Mouse (Mus musculus) adrenal gland, adult 2 months (tissue): ENCODE measurements around the gene Rccd1. TPM values are rescaled to one million over a fixed set of nuclear protein-coding genes. Genes with fewer than 3 reads are reported as not detected.

Experiments
- DNase-seq: peaks from one replicate; pipeline ENCODE4 v3.0.0; 2021
- polyA plus RNA-seq: library from polyadenylated mRNA; depleted of rRNA; stranded (reverse); fragments of >200 nt; gene quantifications from 2 replicates; pipeline ENCODE4 v1.2.3, GENCODE M21; 2012
- total RNA-seq, 2 experiments: library from RNA; stranded (reverse); gene quantifications; 2 replicates each; pipeline ENCODE4 v1.2.3; 2021

Rccd1 gene
- total and polyA plus RNA-seq, 3 experiments, result 7.4 to 10.5 (median 9.0) TPM

DNA sequence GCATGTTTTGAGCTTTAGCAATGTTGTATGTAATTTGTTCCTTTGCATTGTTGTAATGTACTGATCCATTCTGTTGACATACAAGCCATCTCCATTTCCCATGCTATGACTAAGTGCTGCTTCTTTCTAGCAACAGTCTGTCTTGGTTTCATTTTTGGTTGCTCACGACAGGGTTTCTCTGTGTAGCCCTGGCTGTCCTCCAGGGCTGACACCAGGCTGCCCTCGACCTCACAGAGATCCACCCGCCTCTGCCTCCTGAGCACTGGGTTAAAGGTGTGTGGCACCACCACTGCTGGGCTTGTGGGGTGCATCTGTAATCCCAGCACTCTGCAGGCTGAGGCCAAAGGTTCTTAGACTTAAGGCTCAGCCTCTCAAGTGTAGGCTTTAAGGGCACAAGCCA, 24.7 kb downstream of the Rccd1 start:
- DNase-seq, result peak; percentile 42

DNA sequence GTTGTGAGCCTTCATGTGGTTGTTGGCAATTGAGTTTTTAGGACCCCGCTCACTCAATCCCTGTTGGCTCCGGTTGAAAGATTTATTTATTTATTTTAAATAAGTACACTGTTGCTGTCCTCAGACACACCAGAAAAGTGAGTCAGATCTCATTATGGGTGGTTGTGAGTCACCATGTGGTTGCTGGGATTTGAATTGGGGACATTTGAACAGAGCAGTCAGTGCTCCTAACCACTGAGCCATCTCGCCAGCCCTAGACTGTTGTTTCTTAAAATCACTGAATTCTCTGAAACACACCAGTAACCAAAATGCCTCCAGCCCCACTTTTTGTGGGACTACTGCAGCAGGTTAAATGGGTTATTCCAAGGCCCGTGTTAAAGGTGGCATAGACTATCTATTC, 25.5 kb downstream of the Rccd1 start:
- no peak for DNase-seq

DNA sequence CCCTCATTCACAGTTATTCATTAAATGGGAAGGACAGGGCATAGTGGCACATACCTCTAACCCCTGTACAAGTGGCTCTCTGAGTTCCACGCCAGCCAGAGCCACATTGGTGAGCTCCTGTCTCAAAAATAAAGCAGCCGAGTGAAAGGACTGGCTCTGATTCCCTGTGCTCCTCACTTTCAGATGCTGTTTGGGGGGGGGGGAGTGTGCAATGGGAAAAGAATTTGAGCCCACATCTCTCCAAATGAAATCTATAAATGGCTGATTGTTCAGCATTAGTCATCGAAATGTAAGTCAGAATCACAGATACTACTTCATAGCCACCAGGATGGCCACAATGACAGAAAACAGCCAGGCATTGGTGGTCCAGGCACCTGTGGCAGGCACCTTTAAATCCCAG, 27.2 kb downstream of the Rccd1 start:
- DNase-seq, result no peak

DNA sequence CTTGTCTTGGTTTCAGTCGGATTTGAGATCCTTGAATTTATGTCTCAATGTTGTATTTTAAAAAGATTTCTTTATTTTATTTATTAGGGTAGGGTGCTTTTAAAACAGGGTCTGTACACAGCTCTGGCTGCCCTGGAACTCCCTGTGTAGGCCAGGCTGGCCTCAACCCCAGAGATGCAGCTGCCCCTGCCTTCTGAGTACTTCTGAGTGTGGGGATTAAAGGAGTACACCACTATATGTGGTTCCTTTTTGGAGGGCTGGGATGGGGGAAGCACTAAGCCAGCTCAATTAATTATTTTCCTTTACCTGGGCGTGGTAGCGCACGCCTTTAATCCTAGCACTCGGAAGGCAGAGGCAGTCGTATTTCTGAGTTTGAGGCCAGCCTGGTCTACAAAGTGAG, 27.8 kb downstream of the Rccd1 start:
- no peak for DNase-seq

DNA sequence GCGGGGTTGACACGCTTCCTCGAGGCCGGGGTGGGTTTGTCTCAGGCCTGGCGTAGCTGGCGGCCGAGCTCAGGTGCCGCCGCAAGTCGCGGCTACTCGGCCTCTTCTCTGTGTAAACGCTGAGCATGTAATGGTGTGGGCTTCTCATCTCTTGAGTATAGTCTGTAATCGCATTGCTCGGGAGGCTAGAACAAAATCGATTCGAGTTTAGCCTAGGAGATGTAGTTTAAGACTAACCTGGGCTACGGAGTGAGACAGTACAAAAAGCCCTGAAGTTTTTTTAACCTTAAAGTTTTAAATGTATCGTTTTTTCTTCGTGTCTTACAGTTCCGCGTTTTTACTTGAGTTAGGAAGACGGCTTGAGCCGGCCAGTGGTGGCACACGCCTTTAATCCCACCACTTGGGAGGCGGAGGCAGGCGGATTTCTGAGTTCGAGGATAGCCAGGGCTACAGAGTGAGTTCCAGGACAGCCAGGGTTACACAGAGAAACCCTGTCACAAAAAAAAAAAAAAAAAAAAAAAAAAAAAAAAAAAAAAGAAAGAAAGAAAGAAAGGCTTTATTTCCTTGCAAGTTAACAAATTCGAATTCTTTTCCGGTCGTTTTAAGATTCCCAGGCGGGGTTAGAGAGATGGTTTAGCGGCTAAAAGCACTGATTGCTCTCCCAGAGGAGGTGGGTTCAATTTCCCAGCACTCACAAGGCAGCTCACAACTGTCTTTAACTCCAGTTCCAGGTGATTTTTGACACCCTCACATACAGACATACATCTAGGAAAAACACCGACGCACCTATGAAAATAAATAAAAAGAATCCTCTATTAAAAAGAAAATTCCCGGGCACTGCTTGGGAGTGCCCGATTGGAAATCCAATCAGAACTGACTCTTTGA, 29.2 kb downstream of the Rccd1 start:
- no peak for DNase-seq

DNA sequence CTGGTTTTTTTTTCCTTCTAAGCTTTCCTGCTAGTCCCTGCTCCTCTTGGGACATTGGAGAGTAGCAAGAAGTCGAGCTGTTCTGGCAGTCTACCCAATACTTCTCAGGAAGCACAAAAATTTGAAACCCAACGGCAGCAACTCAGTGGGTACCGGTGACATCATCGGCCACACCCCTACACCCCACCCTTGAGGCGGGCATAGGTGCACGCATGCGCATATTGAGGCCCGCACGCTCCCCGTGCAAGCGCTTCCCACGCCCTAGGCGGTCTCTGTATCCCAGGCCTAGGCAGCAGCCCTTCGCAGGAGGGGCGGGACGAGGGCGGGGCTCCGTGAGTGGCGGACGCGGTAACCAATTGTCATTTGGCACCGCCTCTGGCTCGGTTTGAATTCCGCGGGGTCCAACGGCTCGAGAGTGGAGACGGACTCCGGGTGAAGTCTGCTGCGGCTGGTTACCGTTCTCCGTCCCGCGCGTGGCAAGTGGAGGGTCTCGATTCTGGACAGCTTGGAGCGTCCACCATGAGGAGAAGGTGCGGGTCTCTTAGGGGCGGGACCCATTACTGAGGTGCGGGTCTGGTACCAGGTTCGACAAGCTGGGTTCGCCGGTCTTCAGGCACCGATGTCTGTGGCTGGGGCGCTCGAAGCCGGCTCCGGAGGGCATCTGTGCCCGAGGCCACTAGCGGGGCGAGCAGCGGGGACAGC, 30.0 kb downstream of the Rccd1 start, which contains the start of gene Prc1:
TSS of gene Prc1 (plus strand) at position 389 of the 702 bp plus-strand sequence.
- peak; percentile 100 for DNase-seq

DNA sequence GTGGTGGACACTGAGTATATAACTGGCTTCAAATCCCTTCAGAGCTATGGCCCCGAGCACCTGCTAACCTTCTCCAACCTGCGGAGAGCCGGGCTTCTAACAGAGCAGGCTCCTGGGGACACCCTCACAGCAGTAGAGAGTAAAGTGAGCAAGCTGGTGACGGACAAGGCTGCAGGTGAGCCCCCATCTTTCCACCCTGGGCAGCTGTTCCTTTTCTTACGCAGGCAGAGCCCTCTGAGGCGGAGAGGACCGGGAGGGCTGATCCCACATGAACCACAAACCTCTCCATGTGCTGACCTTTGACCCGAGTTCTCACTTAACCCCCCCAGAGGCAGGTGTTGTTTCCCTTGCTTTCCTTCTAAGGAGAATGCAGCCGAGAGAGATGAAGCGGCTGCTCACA, 36.5 kb downstream of the Rccd1 start:
- DNase-seq, result no peak

DNA sequence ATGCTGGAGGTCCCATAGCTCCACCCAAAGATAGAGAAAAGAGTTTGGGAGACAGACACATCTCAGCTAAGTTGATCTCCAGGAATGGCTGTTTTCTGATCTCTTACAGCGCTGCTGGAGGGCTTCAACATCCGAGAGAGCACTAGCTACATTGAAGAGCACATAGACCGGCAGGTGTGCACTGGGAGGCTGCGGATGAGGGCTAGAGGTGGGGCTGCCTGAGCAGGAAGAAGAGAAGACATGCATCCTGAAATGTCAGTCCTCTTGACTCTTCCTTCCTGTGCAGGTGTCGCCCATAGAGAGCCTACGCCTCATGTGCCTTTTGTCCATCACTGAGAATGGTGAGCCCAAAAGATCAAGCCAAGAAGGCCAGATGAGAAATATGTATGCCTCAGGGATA, 38.5 kb downstream of the Rccd1 start:
- no peak for DNase-seq

DNA sequence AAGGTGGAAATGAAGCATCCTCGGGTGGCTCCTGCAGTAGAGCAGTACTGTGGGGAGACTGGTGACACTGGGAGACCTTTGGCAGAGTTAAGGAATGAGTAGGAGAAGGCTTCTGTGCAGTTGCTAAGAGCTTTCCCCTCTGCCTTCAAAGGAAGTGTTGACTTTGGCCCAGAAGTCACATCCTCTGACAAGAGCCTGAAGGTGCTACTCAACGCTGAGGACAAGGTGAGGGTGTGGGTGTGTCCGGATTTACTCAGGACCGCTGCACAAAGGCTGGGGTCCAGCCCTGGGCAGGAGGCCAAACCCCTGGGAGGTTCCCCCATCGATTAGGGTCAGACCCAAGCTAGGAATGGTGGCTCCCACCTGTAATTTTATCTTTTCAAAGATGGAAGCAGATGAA, 39.9 kb downstream of the Rccd1 start:
- no peak for DNase-seq

DNA sequence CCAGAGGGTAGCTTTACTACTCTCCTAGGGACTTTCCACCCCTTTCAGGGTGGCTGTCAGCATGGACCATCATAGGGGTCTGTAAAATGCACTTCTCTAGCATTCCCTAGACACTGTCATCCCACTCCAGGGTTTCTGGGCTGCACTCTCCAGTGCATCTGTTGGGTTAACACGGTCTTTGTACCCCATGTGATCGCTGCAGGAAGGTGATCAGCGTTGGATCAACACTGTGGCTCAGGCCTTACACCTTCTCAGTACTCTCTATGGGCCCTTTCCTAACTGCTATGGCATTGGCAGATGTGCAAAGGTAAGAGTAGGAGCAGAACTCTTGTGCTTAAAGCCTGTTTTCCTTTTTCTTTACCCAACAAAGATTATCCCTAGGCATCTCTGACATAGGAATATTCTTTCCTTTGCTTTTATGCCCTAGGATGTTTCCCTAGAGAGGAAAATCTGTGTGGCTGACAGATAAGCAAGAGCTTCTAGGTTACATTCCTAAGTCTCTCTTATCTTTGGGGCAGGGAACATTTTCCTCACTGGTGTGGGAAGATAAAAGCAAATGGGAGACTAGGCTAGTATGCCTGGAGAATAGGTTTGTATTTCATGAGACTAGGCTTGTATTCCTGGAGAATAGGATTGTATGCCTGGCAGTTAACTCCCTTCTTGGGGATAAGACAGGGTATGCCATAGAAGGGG, 40.9 kb downstream of the Rccd1 start:
- no peak for DNase-seq

DNA sequence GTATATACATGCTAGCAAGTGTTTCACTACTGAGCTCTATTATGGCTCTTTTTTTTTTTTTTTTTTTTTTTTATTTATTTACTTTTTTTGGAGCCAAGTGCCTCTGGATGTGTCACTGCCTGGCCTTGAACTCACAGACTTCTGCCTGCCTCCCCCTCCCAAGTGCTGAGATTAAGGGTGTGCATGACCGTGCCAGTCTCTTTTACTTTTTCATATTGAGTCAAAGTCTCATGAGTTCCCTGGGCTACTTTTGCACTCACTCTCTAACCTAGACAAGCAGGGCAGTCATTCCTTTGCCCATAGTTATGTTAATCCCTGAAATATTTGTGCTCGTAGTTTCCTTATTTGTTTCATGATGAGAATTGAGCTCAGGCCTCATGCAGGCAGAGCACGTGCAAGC, 42.6 kb downstream of the Rccd1 start:
- peak; percentile 68 for DNase-seq

DNA sequence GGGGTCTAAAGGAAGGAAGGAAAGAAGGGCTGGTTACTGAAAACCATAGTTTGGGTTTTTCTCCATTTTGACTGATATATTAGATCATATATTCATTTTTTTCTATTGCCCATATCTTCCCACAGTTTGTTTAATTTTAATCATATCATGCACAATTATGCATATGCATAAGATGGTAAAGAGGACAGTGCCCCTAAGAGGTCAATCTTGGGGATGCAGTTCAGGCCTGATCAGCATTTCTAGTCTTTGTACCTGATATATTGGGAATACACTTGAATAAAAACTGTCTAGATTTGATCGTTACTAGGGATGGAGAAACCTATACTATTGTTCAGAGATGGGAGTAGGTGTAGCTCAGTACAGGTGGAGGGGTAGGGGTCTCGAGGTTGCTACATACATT, 43.3 kb downstream of the Rccd1 start:
- DNase-seq, result no peak

DNA sequence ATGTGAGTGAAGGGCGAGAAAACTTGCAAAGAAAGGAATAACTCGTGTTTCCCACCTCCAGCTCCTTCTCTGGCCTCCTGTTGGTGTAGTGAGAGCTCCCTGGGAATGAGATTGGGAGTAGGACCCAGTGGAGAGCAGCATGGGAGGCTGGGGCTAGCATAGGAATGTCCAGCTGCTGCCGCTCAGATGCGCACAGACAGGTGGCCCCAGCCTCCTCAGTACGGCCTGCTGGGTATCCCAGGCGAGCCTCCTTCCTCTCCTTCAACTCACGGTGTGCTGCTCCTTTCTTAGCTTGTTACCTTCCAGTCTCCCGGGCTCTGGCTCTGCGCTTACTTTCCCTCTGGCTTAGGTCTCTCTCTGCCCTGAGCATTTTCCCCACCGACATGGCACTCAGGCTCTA, 44.2 kb downstream of the Rccd1 start:
- no peak for DNase-seq

DNA sequence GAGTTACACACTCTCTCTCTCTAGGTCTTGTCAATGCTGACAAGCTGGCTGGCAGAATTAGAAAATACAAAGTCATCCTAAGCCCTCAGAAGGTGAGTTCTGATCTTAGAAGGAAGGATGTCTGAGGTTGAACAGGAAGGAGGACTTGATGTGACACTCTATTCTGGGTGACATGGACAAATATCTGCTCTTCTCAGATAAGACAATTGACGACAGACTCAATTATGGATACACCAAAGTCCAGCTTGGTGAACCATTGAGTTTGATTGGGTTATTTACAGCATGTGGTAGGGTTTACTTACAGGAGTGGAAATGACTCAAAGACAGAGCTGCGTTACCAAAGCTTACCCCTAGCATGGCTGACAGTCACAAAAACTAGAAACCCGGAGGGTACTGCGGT, 47.9 kb downstream of the Rccd1 start:
- DNase-seq, result no peak

DNA sequence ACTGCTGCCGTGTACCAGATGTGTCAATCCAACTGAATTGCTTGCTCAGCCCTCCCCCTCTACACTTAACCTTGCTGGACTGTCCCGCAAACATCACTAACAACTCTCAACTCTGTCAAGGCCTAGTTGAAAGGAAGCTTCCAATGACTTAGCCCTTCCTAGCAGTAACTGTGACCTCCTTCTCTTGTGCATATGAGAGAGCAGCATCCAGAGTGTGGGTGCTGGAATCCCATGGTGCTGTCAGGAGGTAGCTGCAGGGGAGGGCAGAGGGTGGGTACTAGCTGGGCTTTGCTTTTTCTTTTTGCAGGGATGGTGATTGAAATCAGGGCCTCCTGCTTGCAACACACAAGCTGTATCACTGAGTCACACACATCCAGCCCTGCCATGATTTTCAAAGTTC, 50.8 kb downstream of the Rccd1 start:
- peak; percentile 59 for DNase-seq

DNA sequence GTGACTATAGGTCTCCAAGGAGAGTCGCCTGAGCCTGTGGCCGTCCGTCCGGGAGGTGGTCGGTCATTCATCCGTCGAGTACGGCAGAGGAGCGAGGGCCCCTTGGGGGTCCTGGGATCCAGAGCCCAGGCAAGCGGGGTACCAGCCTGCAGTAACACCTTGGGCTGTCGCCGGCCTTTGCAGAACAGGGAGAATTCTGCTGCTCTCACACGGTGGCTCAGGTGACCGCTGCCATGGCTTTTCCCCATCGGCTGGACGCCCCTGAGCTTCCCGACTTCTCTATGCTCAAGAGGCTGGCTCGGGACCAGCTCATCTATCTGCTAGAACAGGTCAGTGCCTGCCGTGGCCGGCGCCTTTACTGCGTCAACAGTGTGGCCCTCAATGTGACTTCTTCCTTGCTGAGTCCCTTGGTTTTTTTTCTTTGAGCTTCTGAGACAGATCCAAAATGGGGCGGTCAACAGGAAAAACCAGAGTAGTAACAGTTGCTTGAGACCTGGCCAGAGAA, 54.5 kb downstream of the Rccd1 start:
- peak; percentile 68 for DNase-seq

DNA sequence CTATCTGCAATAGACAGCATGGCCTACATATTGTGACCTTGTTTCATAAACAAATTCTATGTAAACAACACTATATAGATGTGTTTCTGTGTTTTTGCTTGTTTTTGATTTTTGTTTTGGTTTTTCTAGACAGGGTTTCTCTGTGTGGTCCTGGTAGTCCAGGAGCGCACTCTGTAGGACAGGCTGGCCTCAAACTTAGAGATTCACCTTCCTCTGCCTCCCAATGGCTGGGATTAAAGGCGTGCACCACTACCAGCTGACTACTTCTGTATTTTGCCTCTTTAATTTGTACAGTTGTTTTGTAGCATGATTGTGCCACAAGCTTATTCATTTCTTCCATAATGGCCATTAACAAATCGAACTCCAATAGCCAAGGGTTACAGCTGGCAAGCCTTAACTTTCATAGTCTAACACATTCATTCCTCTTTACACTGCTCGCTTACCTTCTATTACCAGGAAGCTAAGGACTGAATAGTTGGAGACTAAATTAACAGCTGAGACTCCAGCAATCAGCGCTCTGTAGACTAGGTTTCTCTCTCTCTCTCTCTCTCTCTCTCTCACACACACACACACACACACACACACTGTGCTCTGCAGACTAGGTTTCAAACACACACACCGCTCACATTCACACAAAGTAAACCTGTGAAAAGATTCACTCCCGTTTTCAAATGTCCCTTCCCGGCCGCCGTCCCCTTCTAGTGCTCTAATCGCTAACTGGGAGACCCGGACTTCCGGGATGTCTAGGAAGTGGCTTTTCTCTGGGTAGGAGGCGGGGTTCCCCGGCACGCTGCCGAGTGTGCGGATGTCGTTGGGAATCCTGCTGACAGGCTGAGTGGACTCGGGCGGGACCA, 55.1 kb downstream of the Rccd1 start, which contains the start of gene Vps33b:
TSS of gene Vps33b (plus strand) at position 753 of the 854 bp plus-strand sequence.
- peak; percentile 96 for DNase-seq

DNA sequence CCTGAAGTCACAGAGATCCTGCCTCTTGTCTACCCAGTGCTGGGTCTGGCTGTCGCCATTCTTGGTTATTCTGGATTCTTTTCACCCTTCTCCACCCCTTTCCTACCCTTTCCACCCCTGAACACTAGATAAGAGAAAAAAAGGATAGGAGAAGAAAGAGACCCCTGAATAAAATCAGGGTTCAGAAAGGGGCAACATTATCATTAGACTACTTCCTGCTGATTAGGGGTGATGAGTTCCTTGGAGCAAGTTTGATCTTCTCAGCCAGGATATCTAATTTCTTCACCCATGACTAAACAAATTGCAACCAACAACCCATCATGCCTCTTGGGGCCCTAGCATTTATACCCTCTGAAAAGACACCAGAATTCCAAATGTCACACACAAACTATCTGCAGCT, 56.5 kb downstream of the Rccd1 start:
- no peak for DNase-seq

DNA sequence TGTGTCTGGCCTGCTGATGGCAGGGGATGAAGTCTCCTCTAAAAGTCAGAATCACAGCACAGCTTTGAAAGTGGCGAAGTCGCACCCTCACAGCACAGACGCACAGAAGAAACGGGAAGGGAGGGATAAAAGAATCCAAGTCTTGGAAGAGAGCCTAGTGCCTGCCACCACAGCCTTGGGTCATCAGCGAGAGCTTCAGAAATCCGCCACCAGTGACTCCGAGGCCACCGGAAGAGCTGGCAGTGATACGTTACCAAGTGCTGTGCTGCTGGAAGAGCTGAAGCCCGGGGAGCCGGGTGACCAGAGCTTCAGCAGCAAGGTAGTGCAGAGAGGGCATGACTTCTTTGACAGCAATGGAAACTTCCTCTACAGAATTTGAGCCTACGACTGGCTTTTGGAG, 59.6 kb downstream of the Rccd1 start:
- peak; percentile 75 for DNase-seq

DNA sequence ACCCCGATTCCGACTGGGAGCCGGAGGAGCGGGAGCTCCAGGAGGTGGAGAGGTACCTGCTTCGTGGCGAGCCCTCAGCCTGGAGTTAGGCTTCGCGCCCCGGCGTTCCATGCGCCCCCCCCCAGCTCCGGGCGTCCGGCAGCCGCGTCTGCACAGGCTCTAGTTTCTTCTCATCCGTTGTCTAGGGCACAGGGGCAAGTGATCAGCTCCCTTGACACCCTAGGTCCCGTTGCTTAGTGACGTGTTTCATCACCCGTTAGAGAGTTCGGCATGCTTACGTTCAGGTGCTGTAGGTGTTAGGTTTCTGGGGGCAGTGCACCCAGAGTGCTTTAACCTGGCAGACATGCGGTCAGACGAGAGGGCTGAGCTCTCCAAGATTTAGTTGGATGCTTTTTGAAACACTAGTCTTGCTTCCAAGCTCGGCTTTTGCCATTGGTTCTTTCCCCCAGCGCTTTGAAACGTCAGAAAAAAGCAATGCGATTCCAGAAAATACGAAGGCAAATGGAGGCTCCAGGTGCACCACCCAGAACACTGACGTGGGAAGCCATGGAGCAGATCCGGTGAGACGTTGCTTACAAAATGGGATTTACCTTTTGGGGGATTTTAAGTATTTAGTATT, 62.8 kb downstream of the Rccd1 start:
- DNase-seq, result no peak
